Mouse (Mus musculus): Measurements from ENCODE around the gene Cpm.
"Not testable (repeated sequence)": the region's sequence is repeated elsewhere in the genome, so short reads cannot be mapped to it uniquely, and the experiment has no call there.

Cpm gene

GRCm38 (mm10) chr10:117706440-117706839 is 77.1 kb downstream of the Cpm start:
- DNase-seq, result no peak

- DNase-seq, result no peak
Observed at GRCm38 (mm10) chr10:117707114-117707838, 78.0 kb downstream of the Cpm start.

- DNase-seq, result no peak
Observed at GRCm38 (mm10) chr10:117708376-117708775, 79.1 kb downstream of the Cpm start.

GRCm38 (mm10) chr10:117708856-117709255 is 79.6 kb downstream of the Cpm start:
- DNase-seq, result no peak

- DNase-seq, result no peak
Observed at GRCm38 (mm10) chr10:117709326-117709830, 80.1 kb downstream of the Cpm start.

- peak; percentile 78 to 93 for DNase-seq
Observed at GRCm38 (mm10) chr10:117709930-117710603, 80.8 kb downstream of the Cpm start.

- peak; percentile 98 for DNase-seq
Observed at GRCm38 (mm10) chr10:117710604-117711141, 81.4 kb downstream of the Cpm start, which contains the start of gene Mdm2. Mdm2 (minus strand) TSS chr10:117710758.

GRCm38 (mm10) chr10:117711408-117711807 is 82.1 kb downstream of the Cpm start:
- DNase-seq, result peak; percentile 68 to 85

- peak in 1 of 2 experiments; percentile 46 for DNase-seq
Observed at GRCm38 (mm10) chr10:117712191-117712754, 83.0 kb downstream of the Cpm start.

GRCm38 (mm10) chr10:117712871-117713270 is 83.6 kb downstream of the Cpm start:
- no peak for DNase-seq

- no peak for DNase-seq
Observed at GRCm38 (mm10) chr10:117713466-117713865, 84.2 kb downstream of the Cpm start.

- no peak for DNase-seq
Observed at GRCm38 (mm10) chr10:117714048-117714545, 84.8 kb downstream of the Cpm start.

- no peak for DNase-seq
Observed at GRCm38 (mm10) chr10:117714928-117715500, 85.7 kb downstream of the Cpm start.

GRCm38 (mm10) chr10:117715654-117716053 is 86.4 kb downstream of the Cpm start:
- not testable (repeated sequence) for DNase-seq

GRCm38 (mm10) chr10:117716686-117717085 is 87.4 kb downstream of the Cpm start:
- no peak for DNase-seq

- peak; percentile 80 to 90 for DNase-seq
Observed at GRCm38 (mm10) chr10:117717583-117717982, 88.3 kb downstream of the Cpm start.

GRCm38 (mm10) chr10:117718161-117719119 is 89.1 kb downstream of the Cpm start:
- DNase-seq, result peak; percentile 94 to 95

GRCm38 (mm10) chr10:117724136-117724718 is 94.9 kb downstream of the Cpm start:
- no peak for DNase-seq

GRCm38 (mm10) chr10:117724804-117725361 is 95.6 kb downstream of the Cpm start:
- DNase-seq, result no peak

- no peak for DNase-seq
Observed at GRCm38 (mm10) chr10:117725671-117726070, 96.4 kb downstream of the Cpm start.

- DNase-seq, result no peak
Observed at GRCm38 (mm10) chr10:117726350-117726749, 97.0 kb downstream of the Cpm start.
